Mouse (Mus musculus): ENCODE data around the gene Etnk1.

GRCm38 (mm10) chr6:143229906-143230305 lies 62.9 kb downstream of the Etnk1 start:
- TF ChIP-seq CTCF (IDR thresholded peaks at IDR 0.05) (no peak), EP300 (IDR thresholded peaks at IDR 0.05) (no peak)
